ENCODE assay signal across 21 mouse cellular contexts in the genomic region with DNA sequence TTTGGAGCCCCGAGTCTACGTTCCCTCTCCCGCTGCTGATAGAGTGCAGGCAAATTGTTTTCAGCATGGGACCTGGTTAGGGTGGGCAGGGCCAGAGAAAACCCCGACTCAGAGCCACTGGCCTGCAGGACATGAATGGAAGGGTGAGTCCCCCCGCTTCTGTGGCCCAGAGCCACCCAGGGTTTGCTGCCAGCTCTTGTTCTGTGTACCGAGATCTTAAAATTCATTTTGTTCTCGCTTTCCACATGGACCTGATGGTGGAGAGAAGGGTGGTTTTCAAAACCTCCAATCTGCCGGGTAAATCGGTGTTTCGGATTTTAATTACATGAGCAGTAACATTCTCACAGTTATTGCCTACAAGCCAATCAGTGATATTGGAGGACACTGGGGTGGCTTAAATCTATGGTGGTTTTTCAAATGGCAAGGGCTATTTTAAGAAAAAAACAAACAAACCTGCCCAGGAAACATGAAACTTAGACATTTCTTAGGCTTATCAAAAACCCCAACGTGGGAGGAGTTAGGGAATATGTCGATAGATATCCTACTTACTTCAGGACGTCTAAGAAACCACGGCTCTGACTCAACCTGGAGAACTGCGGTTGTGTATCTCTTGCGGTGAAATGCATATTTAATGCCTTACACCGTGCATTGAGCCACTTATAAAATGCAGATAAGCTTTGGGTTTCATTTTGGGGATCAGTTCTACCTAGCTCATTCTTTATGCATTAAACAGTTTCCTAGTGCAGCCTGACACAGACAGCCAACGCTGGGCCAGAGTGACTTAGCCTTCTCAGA. TPM values are rescaled to one million over a fixed set of nuclear protein-coding genes. Genes with fewer than 3 reads are reported as not detected.
DNase-seq lines count a peak whose midpoint lies in the region; ATAC-seq and TF ChIP-seq lines count a peak whose summit lies in the region.
"Had no signal": no experiment of that assay in that cellular context is flagged by ENCODE, and none has a peak within 500 bp of the region (broad histone marks: within the 10 kb centered on the region; RNA-seq: fewer than 3 reads in every experiment).

No protein-coding gene starts in this region.

- H3K9me3 ChIP-seq in heart, embryonic 13.5 days, result no peaks in the 10 kb centered on the region
- H3K9me3 ChIP-seq in kidney, embryonic 14.5 days (ENCODE audit: control insufficient read depth, low read length), result no peaks in the 10 kb centered on the region
- H3K9me3 ChIP-seq: limb, embryonic 15.5 days; midbrain, embryonic 10.5 days had no signal

- 70% methylated on average over 18 of the region's 18 CpGs for WGBS in heart, embryonic 13.5 days
- WGBS in thymus, adult 2 months, result 92% methylated on average over 18 of the region's 18 CpGs
- 91% methylated on average over 18 of the region's 18 CpGs for WGBS in kidney, embryonic 14.5 days

- no peaks in the 10 kb centered on the region for H3K36me3 ChIP-seq in heart, embryonic 13.5 days
- H3K36me3 ChIP-seq in thymus, adult 2 months (ENCODE audit: control insufficient read depth, insufficient read depth, low read length), result no peaks in the 10 kb centered on the region
- no peaks in the 10 kb centered on the region for H3K36me3 ChIP-seq in kidney, embryonic 14.5 days (ENCODE audit: control insufficient read depth, insufficient read depth, low read length)
- H3K36me3 ChIP-seq: limb, embryonic 15.5 days; midbrain, embryonic 10.5 days had no signal

- no peak overlapping the region for H3K9ac ChIP-seq in heart, embryonic 13.5 days
- H3K9ac ChIP-seq in kidney, embryonic 14.5 days (ENCODE audit: low read depth, low read length), result no peak overlapping the region
- H3K9ac ChIP-seq: limb, embryonic 15.5 days; liver, embryonic 14.5 days; lung, embryonic 14.5 days had no signal

- TF ChIP-seq CTCF in thymus, adult 2 months (IDR thresholded peaks at IDR 0.05; ENCODE audit: borderline replicate concordance, control insufficient read depth, extremely low read depth, insufficient read depth, low read length, poor library complexity), result no peak

- no peak for ATAC-seq in heart, embryonic 13.5 days (ENCODE audit: extremely low read depth, insufficient number of reproducible peaks, low FRiP score, low TSS enrichment)
- no peak for ATAC-seq in kidney, embryonic 14.5 days (ENCODE audit: low FRiP score, low TSS enrichment)
- ATAC-seq: forebrain, embryonic 14.5 days; hindbrain, postnatal 0 days; intestine, embryonic 16.5 days had no signal

- TF ChIP-seq POLR2A in thymus, adult 2 months (IDR thresholded peaks at IDR 0.05; ENCODE audit: control insufficient read depth, extremely low read depth, insufficient read depth, low read length, poor library complexity), result no peak

- no peak overlapping the region for H3K4me2 ChIP-seq in heart, embryonic 13.5 days
- no peak overlapping the region for H3K4me2 ChIP-seq in kidney, embryonic 14.5 days (replicated peaks; ENCODE audit: low read depth, low read length)
- H3K4me2 ChIP-seq: limb, embryonic 15.5 days; lung, embryonic 14.5 days had no signal

- peaks cover 32% of the 10 kb centered on the region for H3K4me1 ChIP-seq in heart, embryonic 13.5 days
- no peaks in the 10 kb centered on the region for H3K4me1 ChIP-seq in thymus, adult 2 months (replicated peaks; ENCODE audit: control insufficient read depth, insufficient read depth, low read length)
- no peaks in the 10 kb centered on the region for H3K4me1 ChIP-seq in kidney, embryonic 14.5 days (ENCODE audit: control insufficient read depth, insufficient read depth, low read length)
- H3K4me1 ChIP-seq: limb, embryonic 15.5 days had no signal

- H3K27me3 ChIP-seq in heart, embryonic 13.5 days (replicated peaks), result no peaks in the 10 kb centered on the region
- H3K27me3 ChIP-seq in thymus, adult 2 months (ENCODE audit: control insufficient read depth, insufficient read depth, low read length), result no peaks in the 10 kb centered on the region
- H3K27me3 ChIP-seq in kidney, embryonic 14.5 days (ENCODE audit: control insufficient read depth, insufficient read depth, low read length), result no peaks in the 10 kb centered on the region
- H3K27me3 ChIP-seq: limb, embryonic 15.5 days had no signal

- H3K27ac ChIP-seq in heart, embryonic 13.5 days (replicated peaks), result 0 out of 2 replicates have a peak overlapping the region, but pooled peaks have one; percentile 15
- H3K27ac ChIP-seq in thymus, adult 2 months (ENCODE audit: control insufficient read depth, insufficient read depth, low read length), result no peak overlapping the region
- H3K27ac ChIP-seq in kidney, embryonic 14.5 days (ENCODE audit: low read depth, low read length), result no peak overlapping the region
- H3K27ac ChIP-seq: heart, adult 2 months; hindbrain, postnatal 0 days; left cerebral cortex, adult 2 months; limb, embryonic 15.5 days; liver, embryonic 14.5 days; midbrain, embryonic 10.5 days had no signal

- H3K4me3 ChIP-seq in heart, embryonic 13.5 days, result no peak overlapping the region
- H3K4me3 ChIP-seq in thymus, adult 2 months (ENCODE audit: control insufficient read depth, insufficient read depth, low read length), result no peak overlapping the region
- H3K4me3 ChIP-seq in kidney, embryonic 14.5 days (ENCODE audit: low read length), result no peak overlapping the region
- H3K4me3 ChIP-seq: heart, adult 2 months; left cerebral cortex, adult 2 months; limb, embryonic 15.5 days; midbrain, embryonic 10.5 days had no signal

- no peak for DNase-seq in heart, adult 18-20 months
- DNase-seq in 416B (ENCODE audit: low read depth) (peak; percentile 93), MEL-GATA-1-ER (ENCODE audit: extremely low read depth, low read depth) (peak; percentile 50), adipocyte (ENCODE audit: low spot score) (no peak)
- DNase-seq in layer of hippocampus, postnatal 14 days (ENCODE audit: low spot score in 2 of 2), result peak; percentile 21 to 60
- DNase-seq in thymus, adult 2 months, result no peak
- DNase-seq: heart, adult 2 months; kidney, adult 9 months; kidney, postnatal 25 days; lung, embryonic 14.5 days; thymus, adult 18-20 months had no signal

RNA-seq across cellular contexts. Expression of gene Kit, which starts 58.3 kb away (rescaled TPM):
- polyA plus RNA-seq in heart, embryonic 13.5 days (2015; fragmentation: Nextera tagmentation; extraction: Ambion mirVana), result 10.6 and 11.1 TPM in 2 replicates
- total RNA-seq in heart, adult 18-20 months (2021), result 1 to 10 TPM; 2.8 to 3.2 TPM
- 10 to 100 TPM; 75.9 to 81.3 TPM for total RNA-seq in layer of hippocampus, postnatal 14 days (2021)
- 9.6 and 10.2 TPM in 2 replicates for polyA plus RNA-seq in thymus, adult 2 months (2012; rRNA removed)
- polyA plus RNA-seq in kidney, embryonic 14.5 days (2014; fragmentation: Nextera tagmentation; extraction: Ambion mirVana), result 7.9 and 17.8 TPM in 2 replicates
- polyA plus RNA-seq: C2C12 had no signal

Comparison
In these comparisons a context has a peak if more than half of its experiments do, and no peak if none do; other contexts are left out.
1. DNase-seq: peak in 416B (single experiment), MEL-GATA-1-ER (single experiment) and layer of hippocampus, postnatal 14 days (2 of 2); none in heart, adult 18-20 months (0 of 2), thymus, adult 2 months (single experiment) and adipocyte (single experiment).